Mouse (Mus musculus) A20 (cell line): ENCODE measurements around the gene Gm38100.

Source experiments
- DNase-seq: peaks from one replicate; pipeline ENCODE4 v3.0.0-alpha.2; 2011; ENCODE audit warnings: low read depth, low spot score

The Gm38100 gene

DNA sequence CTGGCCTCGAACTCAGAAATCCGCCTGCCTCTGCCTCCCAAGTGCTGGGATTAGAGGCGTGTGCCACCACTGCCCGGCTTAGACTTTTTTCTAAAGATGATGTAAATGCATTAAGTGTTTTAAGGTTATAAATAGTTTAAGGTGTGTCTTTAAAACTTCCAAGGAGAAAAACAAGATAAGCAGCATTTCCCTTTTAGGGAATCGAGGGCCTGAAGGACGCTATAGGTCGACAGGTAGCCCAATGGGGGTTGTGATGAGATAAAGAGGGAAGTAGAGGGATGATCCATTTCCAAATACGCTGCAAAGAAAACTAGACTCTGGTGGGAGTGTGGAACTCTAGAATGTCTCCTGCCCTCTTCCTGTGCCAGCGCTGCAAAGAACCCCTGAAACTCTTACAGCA, at the start of gene Gm38100:
Gm38100 (plus strand) TSS at position 301 of the 400 bp plus-strand sequence.
- DNase-seq, result no peak

DNA sequence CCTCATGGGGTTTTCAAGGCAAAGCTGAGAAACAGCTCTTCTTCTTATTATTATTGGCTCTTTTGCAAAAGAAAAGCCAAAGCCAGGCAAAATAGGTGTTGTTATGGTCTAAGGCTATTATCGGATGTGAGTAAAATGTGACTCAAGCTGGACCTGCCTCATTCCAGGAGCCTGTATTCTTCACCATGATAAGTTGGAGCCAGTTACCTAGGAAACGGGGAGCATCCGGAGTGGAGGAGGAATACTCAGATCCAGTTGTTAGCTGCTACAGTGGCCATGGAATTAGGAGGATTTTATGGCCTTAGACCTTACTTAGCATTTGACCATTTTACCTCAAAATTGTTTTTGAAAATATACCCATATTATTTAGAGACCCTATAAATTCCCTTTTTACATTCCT, 49.4 kb upstream of the Gm38100 start:
- DNase-seq, result no peak

- DNase-seq, result no peak
Measured at GRCm38 (mm10) chr1:175872028-175872816, 47.9 kb upstream of the Gm38100 start.

- DNase-seq, result peak; percentile 95
Measured at GRCm38 (mm10) chr1:175880453-175881296, 39.5 kb upstream of the Gm38100 start, which contains the start of gene Exo1. Gene Exo1, plus strand, starts transcription at chr1:175880581.

DNA sequence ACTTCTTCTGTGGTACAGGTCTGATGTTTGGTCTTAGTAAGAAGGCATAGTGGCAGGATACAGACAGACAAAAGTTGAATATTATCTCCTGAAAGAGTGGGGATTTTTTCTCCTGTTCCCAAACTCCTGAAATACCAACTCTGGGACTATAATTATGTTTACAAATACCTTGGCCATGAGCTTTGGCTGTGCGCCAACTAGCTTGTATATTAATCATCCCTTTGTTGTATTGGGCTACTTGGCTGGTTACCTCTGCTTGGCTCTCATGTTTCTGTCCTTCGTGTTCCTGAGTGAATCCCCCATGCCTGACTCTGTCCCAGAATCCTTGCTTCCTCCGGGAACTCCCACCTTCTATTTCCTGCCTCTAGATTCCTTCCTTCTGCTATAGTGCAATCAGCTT, 36.7 kb upstream of the Gm38100 start:
- DNase-seq, result no peak

GRCm38 (mm10) chr1:175893263-175893662, 26.9 kb upstream of the Gm38100 start:
- no peak for DNase-seq

DNA sequence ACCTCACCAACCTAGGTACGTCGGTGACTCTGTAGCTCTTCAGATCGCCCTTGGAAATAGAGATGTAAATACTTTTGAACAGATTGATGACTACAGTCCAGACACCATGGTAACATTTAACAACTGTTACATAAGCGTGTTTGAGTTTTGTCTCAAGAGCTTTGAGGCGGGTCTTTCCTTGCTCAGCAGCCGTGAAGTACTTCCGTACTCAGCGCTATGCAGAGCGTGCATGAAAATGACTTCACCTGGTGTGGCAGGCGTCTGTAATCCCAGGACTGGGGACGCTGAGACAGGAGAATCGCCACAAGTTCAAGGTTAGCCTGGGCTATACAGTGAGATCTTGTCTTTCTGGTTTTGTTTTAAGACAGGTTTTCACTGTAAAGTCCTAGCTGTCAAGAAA, 26.4 kb upstream of the Gm38100 start:
- no peak for DNase-seq

GRCm38 (mm10) chr1:175911207-175911606, 8.9 kb upstream of the Gm38100 start:
- no peak for DNase-seq

GRCm38 (mm10) chr1:175912038-175912437, 8.1 kb upstream of the Gm38100 start:
- no peak for DNase-seq

GRCm38 (mm10) chr1:175913728-175914303, 6.3 kb upstream of the Gm38100 start:
- DNase-seq, result no peak

DNA sequence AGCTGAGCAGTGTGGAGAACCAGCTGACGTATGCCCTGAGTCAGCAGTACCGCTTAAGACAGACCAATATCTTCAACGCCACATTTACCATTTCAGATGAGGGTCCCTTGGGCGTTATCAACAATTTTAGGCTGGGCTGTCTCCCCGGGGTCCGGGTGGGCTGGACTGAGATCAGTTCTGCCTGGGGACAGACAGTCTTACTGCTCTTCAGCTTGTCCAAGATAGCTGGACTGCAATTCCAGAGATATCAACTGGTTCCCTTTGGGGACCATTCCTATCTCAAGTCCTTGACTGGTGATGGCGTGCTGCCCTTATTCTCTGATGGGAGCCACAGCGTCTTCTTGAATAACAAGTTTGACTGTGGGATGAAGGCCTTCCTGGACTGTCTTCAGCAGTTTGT, 962 bp downstream of the Gm38100 start:
- no peak for DNase-seq

- peak; percentile 64 for DNase-seq
Measured at GRCm38 (mm10) chr1:175923848-175924787, 4.0 kb downstream of the Gm38100 start.

DNA sequence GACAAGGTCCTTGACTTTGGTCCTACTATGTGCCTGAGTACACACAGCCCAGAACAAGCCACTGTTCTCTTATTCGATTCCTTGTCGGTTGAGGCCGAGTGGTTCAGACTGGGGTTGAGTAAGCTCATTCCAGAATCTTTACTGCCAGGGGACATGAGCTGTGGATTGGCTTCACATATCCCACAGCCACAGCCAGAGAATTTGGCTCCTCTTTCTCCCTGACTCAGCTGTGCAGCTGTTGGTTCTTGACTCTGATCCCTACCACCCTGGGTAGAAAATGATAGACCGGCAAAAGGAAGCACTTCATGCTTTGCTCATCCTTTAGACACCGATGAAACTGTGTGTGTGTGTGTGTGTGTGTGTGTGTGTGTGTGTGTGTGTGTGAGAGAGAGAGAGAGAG, 11.3 kb downstream of the Gm38100 start:
- no peak for DNase-seq

GRCm38 (mm10) chr1:175936282-175936737, 16.2 kb downstream of the Gm38100 start:
- DNase-seq, result peak; percentile 69

DNA sequence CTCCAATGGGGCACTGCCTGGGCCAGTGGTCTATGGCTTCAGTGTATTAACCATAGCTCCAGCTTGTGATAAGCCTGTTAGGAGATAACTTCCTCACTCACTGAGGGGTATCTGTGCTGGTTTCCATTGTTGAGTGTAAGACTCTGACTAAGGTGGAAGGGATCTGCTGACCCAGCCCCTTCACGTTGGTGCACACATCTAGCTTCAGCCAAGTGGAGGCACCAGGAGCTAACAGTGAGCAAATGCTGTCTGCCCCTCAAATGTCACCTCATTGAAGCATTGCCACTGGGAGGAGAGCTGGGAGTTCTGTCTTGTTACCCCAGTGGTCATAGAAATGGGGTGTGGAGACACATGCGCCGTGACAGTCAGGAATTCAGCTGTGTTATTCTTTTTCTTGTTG, 18.6 kb downstream of the Gm38100 start:
- DNase-seq, result no peak

DNA sequence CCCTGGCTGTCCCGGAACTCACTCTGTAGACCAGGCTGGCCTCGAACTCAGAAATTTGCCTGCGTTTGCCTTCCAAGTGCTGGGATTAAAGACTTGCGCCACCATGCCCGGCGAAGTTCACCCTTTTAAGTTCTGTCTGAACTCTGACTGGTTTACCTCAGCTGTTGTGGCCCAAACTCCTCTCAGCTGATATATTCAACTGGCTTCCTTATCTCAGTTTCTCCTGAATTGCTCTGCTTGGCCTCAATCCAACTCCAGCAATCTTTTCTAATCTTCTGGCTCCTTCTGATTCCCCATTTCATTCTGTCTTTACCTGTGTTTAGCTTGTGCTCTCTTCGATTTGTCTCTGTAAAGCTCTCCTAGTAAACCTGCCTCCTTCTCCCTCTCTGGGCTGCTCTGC, 23.0 kb downstream of the Gm38100 start:
- DNase-seq, result no peak

- DNase-seq, result no peak
Measured at GRCm38 (mm10) chr1:175946718-175947315, 26.7 kb downstream of the Gm38100 start.

DNA sequence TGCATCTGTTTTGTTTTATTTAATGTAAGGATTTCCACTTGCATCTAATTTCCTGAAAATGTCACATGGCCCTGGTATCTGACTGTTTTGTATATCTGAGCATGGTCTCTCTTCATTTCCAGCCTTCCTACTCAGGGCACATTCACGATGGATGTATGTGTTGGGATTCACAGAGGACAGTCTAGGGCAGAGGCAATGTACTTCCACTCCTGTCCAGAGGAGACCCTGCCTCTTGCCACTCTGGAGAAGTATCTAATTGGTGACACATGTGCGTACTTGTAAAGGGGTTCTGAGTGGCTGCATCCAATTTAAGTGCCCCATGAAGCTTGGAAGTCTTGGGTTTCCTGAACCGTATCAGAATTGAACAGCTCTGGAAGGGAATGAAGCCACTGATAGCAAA, 30.3 kb downstream of the Gm38100 start:
- no peak for DNase-seq

DNA sequence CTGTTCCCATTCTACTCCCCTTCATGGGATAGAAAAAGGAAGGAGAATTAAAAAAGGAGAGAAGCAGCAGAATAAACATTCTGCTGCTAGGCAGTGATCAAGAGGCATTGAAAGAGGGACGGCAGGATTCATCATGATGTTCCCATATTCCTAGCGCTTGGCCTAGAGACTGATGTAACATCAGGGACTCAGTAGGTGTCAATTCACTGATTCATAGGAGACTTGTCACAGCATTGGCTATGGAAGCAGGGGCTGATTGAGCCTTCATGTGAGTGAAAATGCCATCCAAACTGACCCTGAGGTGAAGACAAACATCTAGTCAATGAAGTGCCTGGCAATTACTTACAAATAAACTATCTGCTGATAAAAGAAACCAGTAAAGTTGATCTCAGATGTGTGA, 30.7 kb downstream of the Gm38100 start:
- DNase-seq, result no peak

GRCm38 (mm10) chr1:175961786-175962185, 41.7 kb downstream of the Gm38100 start:
- no peak for DNase-seq
